Mouse (Mus musculus): ENCODE measurements around the gene Treml2.
"Not testable (repeated sequence)": the region's sequence is repeated elsewhere in the genome, so short reads cannot be mapped to it uniquely, and the experiment has no call there.

Treml2 gene

GRCm38 (mm10) chr17:48347287-48347686 lies 48.0 kb downstream of the Treml2 start:
- no peak for DNase-seq (ENCODE audit: low spot score)

GRCm38 (mm10) chr17:48350681-48351193 lies 51.4 kb downstream of the Treml2 start:
- DNase-seq (ENCODE audit: low spot score), result no peak

- not testable (repeated sequence) for DNase-seq (ENCODE audit: low spot score)
These were observed 53.7 kb downstream of the Treml2 start for GRCm38 (mm10) chr17:48352976-48353375.

- no peak for DNase-seq (ENCODE audit: low spot score)
These were observed 56.5 kb downstream of the Treml2 start for GRCm38 (mm10) chr17:48355822-48356221.

GRCm38 (mm10) chr17:48357892-48358291 lies 58.6 kb downstream of the Treml2 start:
- no peak for DNase-seq (ENCODE audit: low spot score)

GRCm38 (mm10) chr17:48359616-48360015 lies 60.3 kb downstream of the Treml2 start, which contains the start of gene Treml1:
TSS of gene Treml1 (plus strand) at chr17:48359916.
- no peak for DNase-seq (ENCODE audit: low spot score)

GRCm38 (mm10) chr17:48360462-48360861 lies 61.2 kb downstream of the Treml2 start:
- DNase-seq (ENCODE audit: low spot score), result no peak

All from T-cell, adult 2 months (primary cell).